Mouse (Mus musculus): ENCODE measurements around the gene Stx11.
A peak's percentile ranks its signal among the peaks of the same experiment; 100 is the strongest.

Stx11 gene

DNA sequence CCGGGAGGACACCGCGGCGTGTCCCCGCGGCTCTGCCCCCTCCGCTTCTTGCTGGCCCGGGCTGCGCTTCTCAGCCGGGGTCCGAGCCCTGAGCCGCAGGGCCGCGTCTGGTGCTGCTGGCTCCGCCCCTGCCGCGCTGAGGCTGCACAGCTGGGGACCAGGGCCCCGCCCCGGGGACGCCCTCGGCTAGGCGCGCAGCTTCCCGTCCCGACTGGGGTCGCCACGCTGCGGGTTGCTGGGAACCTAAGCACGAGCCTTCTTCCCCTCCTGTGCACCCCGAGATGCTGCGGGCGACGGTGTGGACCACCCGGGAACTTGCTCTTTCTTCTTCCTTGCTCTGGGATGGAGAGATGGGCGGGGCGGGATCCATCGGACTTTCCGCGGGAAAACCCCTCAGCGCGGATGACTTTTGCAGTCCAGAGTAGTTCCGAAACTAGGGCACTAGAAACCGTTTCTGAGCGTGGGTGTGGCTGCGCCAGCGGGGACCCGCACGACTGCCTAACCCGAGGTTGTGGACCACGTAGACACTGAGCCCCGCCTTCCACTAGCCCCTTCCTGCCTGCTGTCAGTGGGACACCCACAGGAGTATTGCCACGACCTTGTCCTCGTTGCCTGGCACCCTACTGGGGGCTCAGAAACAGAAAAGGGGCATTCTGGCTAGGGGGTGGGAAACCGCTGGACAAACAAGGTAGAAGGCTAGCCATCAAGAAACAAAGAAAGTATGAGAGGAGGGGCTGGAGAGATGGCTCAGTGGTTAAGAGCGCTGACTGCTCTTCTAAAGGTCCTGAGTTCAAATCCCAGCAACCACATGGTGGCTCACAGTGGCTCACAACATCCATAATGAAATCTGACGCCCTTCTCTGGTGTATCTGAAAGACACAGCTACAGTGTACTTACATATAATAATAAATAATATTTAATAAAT, at the start of gene Stx11:
Gene Stx11 (minus strand): TSS at position 148 of the 925 bp plus-strand sequence.
- peak; percentile 72 for DNase-seq

DNA sequence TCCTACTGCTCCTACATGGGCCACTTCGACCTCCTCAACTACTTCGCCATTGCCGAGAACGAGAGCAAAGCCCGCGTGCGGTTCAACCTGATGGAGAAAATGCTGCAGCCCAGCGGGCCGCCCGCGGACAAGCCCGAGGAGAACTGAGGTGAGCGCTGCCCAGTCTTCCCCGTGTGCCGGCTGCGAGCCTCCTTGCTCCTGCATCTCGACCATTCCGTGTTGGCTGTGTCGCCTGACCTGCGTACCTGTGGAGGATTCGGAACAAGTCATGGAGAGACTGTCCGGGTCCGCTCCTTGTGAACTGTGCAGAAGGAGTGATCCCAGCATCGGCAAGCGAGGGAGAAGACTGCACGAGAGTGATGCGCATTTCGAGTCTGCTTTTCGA, 44.6 kb upstream of the Stx11 start:
- DNase-seq, result no peak

DNA sequence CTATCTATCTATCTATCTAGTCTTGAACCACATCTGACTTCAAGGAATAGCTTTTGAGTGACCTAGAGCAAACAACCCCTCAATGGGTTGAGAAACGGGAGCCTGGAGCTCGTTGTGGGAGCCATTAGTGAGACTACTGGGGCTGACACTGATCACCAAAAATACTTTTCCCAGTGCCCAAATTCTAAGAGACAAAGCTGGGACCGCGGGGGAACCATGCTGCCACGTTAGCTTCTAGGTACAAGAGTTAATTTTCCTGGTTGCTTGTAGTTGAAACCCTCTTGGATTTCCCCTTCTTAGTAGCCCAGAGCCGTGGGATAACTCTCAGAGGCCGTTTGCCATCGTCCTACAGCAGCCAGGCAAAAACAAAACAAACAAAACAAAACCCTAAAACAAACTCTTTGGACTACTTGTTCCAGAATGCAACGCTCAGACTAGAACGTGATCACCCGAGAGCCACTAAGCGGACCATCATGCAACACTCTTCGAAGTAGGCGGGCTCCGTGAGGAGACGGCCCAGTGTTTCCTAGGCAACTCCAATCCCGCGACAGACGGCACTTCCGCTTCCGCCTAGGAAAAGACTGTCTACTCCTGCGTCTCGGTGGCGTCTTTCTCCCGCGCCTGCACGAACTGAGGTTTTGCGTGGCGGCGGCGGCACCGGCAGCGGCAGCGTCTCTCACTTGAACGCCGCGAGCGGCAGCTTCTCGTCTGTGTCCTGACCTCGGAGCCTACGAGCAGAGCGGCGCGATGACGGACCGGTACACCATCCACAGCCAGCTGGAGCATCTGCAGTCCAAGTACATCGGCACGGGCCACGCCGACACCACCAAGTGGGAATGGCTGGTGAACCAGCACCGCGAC, 44.0 kb upstream of the Stx11 start:
- DNase-seq, result peak; percentile 98

DNA sequence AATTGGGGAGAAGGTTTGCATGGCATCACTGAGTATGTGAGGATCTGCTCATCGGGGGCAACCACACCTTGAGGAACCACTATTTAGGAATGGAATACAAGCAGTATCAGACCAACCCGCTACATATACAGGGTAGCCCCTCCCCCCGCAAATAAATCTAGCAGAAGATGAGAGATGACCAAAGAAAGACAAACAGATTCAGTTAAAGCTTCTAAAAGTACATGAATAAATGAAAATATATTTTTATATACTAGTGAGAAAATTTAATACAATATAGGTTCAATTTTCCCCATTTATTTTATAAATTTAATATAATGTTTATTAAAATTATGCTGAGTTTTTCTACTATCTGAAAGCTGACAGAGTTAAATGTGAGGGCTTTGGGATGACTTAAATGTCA, 40.9 kb upstream of the Stx11 start, which contains the start of gene Sf3b5:
Gene Sf3b5 (plus strand): TSS at position 301 of the 400 bp plus-strand sequence.
- no peak for DNase-seq

DNA sequence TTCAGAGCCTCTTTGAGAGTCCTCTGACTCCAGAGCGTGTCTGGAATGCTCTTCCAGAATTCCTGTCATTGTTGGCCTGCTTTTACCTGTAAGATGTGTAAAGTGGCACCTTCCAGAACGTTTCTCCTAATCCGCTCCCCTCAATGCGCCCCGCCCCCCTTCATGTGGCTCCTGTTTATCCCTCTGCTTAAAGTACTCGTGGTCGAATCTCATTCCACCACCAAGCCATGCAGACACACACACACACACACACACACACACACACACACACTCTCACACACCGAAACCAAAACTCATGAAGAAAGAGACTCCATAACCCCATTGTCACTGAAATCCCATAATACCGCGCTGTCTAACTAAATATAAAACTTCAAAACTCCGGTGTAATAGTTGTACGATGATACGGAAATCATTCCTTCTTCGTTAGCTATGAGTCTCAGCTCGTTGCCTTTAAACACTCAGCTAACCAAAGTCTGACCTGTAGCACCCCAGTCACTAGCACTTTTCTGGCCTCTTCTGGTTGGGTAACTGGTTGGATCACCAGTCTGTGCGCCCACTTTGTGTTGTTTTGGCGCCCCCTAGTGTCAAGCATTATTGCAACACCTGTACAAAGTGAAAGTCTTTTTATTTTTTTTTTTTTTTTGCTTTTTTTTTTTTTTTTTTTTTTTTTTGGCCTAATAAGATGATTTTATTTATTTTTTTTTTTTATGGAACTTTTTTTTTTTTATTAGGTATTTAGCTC, 32.8 kb upstream of the Stx11 start:
- peak; percentile 96 for DNase-seq

DNA sequence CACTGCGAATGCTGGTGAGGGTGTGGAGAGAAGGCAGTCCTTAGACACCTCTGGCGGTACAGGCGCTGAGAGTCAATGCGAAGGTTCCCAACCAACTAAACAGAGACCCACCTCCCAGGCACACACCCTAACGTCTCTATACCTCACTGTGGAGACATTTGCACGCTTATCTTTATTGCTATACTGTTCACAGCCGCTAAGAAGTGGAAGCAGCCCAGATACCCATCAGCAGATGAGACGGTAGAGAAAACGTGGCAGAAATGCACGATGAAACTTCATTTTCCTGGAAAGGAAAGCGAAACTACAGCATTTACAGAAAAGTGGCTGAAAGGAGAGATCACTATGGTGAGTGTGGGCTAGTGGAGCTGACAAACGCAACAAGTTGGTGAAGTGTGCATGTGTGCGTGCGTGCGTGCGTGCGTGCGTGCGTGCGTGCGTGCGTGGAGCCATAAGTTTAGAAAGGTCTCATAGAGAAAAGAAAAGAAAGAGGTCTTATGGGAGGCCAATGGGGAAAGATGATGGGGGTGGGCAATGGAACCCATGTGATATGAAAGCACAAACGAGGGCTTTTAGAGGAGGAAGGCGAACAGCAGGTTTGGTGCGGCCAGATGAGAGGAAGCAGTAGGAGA, 29.4 kb upstream of the Stx11 start:
- no peak for DNase-seq

DNA sequence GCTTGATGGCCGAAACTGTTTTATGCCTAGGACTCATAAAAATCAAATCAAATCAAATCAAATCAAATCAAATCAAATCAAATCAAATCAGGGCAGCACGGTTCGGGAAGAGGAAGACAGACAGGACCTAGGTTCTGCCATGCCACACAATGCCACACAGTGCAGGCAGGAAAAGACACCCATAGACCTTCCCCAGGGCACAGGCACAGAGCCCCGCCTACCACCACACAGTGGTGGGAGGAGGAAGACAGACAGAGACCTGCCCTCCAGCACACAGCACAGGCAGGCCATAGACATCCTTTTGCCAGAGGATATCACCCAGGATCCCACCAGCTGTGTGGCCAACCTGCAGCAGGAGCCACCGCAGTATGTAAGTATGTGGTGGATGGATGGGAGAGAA, 27.9 kb upstream of the Stx11 start:
- no peak for DNase-seq

DNA sequence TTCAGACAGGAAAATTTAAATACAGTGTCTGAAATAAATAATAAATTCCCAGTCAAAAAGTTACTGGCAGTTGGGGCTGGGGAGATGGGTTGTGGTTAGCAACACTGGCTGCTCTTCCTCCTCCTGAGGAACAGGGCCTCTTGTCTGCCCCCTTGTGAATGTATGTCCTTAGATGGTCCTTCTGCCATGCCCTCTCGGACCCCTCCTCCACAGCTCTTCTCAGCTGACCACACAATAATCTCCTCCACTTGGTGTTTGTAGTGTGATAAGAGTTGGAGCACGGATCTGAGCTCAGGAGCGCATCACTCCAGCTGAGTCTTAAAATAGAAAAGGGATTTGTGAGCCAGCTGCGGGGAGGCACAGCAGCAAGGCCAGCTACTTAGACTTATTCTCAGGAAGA, 22.8 kb upstream of the Stx11 start:
- DNase-seq, result no peak

DNA sequence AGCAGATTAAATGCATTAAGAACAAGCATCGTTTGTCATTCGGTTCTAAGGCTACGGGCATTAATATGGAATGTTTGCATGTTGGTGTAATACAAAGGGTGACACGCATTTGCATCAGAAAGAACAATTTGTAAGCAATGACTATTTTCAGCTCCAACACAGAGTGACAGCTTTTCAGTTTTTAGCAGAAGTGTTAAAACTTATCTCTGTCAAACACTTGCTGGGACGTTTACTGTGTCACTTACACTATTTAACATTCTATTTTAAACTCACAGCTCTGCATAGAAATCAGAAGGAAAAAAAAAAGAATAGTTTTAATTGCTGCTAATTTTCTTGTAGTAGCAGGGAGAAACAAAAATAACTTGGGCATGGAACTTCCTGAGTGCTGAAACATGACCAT, 22.4 kb upstream of the Stx11 start:
- DNase-seq, result no peak

DNA sequence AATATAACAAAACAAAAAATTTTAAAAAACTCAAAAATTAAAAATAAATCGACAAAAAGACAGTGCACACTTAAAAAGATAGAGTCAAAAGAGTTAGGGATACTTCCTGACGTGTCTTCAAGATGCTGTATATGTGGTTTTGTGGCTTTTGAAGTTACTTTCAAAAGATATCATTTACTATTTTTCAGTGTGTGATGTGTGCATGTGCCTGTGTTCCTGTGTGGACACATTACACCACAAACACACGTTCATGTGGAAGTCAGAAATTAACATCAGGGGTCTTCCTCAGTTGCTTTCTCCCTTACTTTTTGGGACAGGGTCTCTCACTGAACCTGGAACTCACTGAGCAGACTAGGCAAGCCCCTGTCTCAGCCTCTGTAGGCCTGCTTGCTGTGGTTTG, 20.9 kb upstream of the Stx11 start:
- DNase-seq, result no peak

DNA sequence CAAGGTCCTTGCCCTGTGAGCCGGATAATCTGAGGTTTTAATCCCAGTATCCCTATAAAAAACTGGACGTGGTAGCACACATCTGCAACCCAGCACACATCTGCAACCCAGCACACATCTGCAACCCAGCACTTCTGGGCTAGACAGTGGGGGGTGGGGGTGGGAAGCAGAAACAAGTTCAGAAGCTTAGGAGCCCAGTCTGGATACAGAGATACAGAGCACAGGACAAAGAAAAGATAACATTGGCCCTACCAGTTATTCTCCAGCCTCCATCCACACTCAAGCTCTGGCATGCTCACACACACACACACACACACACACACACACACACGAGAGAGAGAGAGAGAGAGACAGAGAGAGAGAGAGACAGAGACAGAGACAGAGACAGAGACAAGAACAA, 19.4 kb upstream of the Stx11 start:
- DNase-seq, result no peak

DNA sequence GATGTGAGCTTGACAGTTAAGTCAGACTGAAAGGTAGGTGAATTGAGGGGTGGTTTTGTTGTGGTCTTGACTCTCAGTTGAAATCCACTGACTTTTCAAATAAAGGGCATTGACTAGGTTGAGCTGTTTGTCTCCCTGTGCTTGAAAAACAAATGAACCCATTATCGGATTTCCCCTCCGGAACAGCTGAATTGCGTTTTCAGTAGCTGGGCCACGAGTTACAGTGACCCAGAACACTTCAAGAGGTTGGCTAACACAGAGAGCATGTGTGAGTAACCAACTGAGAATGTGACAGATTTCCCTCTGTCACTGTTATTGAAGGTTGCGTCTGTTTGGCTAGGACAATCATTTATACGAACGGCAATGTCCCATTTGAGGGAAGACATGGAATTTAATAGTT, 17.0 kb upstream of the Stx11 start:
- DNase-seq, result peak; percentile 11

DNA sequence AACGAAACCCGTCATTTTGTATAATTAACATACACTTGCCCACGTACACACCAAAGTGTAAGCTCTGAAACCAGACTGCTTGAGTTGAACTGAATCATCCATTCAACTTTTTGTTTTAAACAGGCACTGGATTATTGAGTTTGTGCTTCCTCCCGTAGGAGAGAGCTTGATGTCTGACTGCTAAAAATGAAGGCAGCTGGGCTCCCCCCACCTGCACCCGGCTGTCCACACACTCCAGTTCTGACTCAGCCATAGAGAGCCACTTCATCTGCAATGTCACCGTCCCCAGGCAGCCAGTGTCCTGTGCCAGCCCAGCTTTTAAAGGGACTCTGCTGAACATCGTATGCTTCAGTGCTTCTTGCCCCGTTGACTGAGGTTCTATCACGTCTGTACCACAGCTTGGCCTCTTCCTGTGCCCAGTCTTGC, 13.7 kb upstream of the Stx11 start:
- DNase-seq, result peak; percentile 58

DNA sequence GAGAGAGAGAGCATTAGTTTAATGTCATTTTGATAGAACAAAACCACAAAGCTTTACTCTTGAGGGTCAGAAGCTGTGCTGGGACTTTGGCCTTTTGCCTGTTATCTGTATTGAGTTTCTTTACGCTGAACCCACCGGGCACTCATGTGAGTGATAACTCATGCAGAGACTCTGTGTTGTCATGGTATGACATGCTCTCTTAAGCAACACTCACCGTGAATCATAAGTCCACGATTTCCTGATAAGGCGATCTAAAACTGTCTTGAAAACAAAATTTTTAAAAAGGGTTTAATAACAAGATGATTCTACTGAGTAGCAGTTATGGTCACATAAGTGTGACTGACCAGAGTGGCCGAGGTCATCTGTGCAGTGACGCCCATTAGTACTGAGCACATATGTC, 12.5 kb upstream of the Stx11 start:
- no peak for DNase-seq

DNA sequence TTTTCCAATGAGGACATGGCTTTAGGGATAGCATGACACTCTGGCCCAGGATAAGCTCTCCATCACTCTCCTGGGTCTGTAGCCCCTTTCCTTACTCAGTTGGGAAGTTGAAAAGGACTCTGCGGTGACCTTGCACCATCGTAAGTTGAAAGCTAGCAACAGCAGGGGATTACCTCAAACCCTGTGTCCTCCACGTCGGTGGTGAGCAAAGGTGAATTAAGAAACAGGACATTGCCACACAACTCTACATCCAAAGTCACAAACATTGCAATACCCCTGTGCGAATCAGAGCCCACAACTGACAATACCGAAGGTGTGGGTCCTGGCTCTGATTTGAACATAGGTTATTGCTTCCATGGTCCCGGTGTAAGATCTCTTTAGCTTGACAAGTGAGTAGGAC, 11.9 kb upstream of the Stx11 start:
- no peak for DNase-seq

DNA sequence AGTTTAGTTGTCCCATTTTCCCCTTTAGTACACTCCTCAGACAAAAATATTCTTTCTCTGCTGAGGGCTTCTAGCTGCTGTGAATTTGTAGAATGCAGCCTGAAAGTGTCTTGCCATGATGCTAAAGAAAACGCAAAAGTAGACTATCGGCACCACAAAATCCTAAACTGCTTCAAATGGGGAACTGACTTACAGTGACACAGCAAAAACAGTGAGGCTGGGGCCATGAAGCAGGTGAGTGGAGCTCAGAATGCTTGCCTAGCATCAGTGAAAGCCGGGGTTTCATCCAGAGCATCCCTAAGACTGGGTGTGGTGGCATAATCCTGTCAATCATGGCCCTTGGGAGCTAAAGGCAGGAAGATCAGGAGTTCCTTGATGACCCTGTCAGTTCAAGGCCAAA, 11.4 kb upstream of the Stx11 start:
- DNase-seq, result no peak

DNA sequence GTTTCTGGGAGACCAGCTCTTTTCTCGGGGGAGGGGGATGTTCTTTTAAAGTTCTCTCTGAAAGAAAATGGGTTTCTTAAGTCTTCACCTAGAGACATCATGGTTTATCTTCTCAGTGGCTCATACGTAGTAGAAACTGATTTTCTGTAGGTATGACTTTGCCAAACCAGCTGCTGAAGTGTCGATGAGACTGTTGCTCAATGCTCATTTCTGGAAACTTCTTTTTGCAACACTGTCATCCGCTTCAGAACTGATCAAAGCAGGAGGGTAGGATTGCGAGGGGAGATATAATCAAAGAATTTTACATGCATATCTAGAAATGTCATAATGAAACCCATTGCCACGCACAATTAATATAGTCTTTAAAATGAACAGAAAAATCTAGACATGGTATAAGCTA, 10.5 kb upstream of the Stx11 start:
- DNase-seq, result no peak

DNA sequence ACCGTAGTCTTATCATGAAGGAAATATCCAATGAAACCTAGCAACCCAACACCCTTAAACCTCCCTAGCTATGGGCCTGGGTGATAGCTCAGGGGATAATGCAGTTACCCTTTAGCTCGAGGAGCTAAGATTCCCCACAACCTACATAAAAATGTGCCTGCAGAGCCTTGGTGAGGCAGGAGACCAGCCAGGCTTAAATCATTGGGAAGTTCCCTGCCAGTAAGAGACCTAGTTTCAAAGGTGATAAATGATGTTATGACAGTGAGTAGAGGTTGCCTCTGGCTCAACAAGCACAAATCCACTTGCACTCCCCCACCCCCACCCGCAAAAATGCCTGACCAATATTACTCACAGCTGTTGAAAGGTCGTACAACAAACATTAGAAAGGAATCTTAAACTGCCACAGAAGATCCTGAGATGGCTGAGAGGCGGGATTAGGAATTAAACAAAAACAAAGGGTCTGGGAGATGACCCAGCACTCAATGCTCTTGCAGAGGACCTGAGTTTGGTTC, 1.6 kb upstream of the Stx11 start:
- DNase-seq, result no peak

DNA sequence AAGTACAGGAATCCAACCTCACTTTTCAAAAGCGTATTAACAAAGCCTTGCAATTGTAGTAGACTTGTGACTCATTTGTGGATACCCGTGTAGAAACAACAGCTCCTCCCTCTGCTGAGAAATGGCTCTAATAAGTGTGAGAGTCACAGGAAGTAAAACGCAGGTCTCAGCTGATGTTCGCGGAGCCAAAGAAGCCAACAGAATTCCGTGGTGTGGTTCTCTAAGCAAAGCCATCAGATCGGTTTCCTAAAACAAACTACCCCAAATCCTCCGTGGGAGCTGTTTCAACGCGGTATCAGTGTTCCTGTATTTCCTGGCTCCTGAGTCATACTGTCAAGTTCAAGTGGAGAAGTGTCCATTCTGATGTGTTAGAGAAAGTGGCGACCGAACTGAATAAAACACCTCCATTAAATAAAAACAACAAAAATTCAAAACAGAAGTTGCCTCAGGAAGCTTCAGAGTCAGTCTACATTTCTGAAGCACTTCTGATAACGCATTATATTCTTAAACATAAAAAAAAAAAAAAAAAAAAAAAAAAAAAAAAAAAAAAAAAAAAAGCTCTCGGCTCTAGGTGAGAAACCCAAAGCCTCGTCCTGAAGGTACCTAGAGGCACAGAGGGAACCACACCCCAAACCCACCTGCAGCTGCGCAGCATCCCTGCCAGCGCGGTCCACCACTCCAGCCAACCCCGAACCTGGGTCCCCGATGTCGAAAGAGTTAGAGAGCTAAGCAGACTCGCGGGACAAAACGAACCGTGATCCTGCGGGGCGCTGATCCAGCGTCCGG, 543 bp downstream of the Stx11 start:
- DNase-seq, result peak; percentile 51

DNA sequence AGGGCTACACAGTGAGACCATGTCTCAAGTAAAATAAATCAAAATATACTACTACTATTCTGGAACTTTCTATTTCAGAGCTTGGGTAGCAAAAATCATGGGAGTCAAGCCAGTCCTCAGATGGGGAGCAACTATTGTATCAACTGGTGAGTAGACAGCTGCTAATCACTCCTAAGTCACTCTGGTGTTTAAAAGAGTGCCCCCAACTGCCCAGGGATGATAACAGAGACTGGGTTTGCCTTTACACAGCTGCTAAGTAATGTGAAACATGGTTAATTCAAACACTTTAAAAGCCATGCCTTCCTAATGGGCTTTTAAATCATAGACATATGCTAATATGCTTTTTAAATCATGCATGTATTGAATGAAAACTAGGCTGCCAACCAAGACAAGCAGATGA, 1.9 kb downstream of the Stx11 start:
- no peak for DNase-seq

DNA sequence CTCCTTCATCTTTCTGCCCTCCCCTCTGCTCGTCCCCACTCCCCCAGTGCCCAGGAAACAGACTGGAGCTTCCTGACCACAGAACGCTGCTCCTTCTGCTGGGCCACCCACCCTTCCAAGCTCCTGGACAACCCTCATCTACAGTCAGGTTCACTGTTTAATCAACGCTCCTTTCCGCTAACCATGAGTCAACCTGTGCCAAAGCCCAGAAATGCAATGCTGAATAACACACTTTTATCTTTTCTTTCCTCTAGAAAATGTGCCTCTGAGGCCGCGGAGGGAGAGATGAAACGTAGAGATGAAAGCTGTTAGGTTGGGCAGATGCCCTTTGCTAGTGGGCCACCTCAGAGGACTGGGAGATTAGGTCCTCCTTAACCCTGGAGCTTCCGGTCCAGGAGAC, 2.6 kb downstream of the Stx11 start:
- no peak for DNase-seq

DNA sequence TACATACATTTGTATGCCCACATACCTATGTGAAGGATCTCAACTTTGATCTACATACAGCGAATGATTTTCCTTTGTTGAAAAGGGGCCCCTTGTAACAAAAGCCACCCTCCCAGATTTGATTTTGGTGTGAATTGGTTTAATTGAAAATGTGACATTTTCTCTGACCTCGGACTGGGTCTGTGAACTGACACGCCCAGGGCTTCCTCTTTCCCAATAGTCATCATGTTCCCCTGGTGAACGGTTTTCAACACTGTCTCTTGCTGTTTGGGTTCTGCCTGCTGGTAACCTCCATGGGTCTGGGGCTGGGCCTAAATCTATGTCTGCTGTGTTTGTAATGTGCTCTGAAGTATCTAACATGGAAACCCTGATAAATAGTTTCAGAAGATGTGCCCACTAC, 6.8 kb downstream of the Stx11 start:
- DNase-seq, result peak; percentile 35

All from lung, postnatal 36 days (tissue).